Mouse (Mus musculus) cerebellum, adult 18-20 months (tissue): ENCODE results near the gene 4930558K02Rik.

ENCODE experiments used
- DNase-seq, 2 experiments: peaks; one replicate each; pipeline ENCODE4 v3.0.0; 2021

4930558K02Rik gene

DNA sequence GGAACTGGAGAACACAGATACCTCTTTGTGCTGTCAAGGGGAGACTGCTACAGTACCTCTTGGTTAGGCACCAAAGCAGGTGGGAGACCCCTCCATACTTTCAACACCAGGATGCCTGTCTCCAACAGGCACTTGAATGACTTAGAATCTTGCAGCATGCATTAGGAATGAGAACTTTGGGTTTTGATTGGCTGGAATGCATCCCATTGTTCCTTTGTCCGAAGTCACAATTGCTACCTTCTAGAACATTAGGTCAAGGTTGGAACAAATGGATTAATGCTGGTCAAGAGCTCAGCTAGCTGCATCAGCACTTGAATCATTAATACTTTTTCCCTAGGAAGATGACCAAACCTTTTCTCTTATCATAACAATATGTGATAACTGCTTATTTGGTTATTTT is at the start of gene 4930558K02Rik:
Gene 4930558K02Rik (minus strand): TSS at position 101 of the 400 bp plus-strand sequence.
- no peak for DNase-seq

DNA sequence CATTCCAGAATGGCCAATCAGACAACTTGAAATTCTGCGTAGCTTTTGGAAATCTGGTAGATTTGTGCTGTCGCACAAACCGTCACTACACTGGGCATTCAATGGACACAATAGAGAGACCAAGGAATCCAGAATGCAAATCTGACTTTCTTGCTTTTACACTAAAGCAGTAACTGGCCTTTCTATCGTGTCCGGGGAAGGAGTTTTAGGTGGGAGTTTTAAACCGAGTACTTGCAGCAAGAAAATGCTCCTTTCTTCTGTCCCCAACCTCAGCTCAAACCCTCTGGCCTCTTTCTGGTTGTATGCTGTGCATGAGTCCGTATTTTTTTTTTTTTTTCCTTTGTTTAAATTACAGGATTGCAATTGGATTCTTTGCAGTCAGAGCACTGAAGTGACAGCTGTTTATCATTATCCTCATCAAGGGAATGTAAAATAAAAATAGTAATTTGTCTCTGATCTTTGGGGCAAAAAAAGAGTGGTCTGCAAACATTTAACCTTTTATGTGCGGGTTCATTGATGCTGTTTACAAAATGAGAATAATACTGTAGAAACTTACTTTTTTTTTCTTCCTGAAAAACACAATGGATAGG is 44.3 kb upstream of the 4930558K02Rik start:
- no peak for DNase-seq

DNA sequence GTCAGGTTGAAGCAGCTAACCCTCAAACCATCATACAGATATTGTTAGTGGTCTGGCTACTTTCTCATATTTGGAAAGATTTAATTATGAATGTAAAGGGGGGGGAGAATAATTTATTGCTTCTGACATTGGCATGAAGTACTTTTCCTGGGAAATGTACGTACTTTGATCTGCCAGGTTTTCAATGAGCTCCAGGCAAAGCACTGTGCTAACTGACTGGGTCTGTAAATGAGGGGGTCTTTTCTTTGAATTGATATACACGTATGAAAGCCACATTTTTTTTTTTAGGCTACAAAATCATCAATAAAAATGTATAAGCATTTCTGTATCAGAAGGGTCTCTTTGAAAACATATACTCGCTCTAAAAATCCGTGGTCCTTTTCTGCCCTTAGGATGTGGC is 41.3 kb upstream of the 4930558K02Rik start:
- no peak for DNase-seq

DNA sequence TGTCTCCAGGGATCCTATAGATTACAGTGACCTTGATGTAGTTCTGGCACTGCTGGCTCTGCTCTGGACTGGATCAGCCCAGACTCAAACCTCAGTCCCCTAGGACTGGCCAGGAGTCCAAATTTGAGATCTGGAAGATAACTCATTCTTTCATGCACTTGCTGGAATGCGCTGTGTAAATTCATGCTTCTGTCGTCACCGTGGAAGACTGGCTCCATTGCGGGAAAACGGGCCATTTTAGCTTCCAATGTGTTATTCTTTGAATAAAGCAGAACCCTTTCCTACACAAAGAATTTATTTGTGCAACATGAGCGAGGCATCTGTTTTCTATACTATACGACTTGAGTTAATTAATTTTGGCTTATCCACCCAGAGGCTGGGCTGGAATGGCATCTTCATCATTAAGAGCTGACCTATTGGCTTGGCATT is 40.9 kb upstream of the 4930558K02Rik start:
- DNase-seq = no peak

DNA sequence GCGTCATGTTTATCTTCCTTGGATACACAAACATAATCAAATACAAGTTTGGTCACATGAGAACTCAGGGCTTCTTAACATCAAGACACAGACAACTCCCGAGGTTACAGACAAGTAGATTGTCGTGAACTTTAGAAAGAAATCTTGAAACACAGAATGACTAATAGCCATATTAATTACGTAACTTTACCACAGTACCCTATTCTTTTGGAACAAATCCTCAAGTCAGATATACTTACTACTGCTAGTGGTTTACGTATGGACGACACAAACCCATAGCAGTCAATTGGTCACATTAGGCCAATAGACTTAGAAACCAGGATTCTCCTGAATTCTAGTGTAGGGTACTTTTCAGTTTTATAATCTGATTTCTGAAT is 39.2 kb upstream of the 4930558K02Rik start:
- DNase-seq = no peak

DNA sequence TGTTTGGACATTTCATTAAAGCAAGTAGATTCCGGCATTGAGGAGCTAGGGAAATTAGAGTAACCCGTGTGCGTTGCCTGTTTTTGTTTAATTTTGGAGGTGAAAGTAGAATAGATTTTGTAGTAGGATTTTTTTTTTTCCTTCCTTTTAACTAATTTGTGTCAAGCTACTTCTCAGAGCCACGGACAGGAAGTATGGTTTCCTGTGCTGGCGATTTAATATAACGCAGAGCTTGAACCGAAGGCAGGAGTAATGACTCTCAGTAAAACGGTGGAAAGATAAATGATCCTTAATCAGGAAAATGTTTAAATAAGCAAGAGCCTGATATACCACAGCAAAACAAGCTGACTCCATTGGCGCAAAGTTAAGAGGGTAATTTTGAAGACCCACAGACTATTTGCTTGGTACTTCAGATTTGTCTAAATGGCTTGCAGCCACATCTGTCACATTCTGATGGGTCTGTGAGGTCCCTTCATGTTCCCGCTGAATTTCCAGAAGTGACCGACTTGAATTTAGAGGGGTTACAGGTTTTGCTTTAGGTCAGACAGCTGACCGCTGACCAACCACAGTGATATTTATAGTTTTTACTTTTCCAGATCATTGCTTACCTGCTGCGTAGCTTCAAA is 38.7 kb upstream of the 4930558K02Rik start:
- DNase-seq = no peak

DNA sequence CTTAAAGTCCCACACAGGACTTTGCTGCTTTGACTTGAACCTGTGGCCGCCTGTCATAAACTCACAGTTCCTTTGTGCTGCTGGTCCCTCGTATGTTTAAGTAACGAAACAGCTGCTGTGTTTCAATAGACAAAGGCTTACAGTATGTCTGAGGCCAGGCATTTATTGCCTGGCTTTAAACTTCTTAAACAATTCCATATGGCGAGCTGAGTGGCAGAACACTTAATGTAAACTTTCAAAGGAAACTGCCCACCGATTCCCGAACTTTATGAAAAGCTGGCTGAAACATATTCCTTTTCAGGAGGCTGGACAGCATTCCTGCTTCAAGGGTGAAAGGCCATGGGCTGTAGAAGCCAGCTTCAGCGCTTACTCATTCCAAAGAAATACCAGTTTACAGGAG is 37.5 kb upstream of the 4930558K02Rik start:
- no peak for DNase-seq

DNA sequence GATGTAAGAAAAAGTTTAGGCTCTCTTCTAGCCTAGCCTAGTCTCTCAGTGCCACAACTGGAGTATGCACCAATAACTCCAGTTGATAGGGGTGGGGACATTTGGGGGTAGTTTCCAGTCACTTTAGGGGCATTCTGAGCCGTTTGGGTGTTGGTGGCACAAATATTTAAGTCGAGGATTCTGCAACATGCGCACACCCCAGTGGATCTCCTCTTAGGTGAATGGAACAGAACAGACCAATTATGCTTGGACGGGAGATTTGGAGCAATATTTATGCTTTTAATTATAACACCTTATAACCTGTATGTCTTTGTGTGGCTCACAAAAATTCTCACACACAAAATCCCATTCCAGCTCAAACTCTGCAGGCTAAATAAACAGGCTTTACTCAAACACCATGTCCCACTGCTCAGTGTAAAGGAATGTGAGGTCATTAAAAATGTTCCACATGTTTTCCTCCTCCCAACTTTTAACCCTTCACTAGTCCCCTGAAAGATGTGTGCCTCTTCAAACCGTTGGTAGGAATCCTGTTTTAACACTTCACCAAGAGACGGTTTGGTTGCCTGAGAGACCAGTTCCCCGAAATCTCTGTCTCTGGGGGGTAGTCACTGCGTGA is 35.9 kb upstream of the 4930558K02Rik start:
- DNase-seq = no peak

DNA sequence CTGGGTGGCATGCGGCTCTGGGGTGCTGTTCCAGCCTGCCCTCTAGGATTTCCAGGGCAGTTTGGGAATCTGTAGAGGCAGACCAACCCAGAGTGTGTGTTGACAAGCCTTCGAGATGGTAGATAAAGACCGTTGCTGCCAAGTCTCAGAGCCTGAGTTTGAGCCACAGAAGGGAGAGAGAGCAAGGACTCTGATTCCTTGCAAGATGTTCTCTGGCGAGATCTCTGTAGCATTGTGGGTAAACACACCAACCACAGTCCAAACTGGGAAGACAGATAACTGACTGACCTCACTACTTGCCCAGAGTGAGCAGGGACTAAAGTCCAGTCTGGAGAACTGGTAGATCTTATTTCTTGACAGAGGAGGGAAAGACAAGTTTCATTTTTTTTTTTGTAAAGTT is 34.1 kb upstream of the 4930558K02Rik start:
- DNase-seq = no peak

DNA sequence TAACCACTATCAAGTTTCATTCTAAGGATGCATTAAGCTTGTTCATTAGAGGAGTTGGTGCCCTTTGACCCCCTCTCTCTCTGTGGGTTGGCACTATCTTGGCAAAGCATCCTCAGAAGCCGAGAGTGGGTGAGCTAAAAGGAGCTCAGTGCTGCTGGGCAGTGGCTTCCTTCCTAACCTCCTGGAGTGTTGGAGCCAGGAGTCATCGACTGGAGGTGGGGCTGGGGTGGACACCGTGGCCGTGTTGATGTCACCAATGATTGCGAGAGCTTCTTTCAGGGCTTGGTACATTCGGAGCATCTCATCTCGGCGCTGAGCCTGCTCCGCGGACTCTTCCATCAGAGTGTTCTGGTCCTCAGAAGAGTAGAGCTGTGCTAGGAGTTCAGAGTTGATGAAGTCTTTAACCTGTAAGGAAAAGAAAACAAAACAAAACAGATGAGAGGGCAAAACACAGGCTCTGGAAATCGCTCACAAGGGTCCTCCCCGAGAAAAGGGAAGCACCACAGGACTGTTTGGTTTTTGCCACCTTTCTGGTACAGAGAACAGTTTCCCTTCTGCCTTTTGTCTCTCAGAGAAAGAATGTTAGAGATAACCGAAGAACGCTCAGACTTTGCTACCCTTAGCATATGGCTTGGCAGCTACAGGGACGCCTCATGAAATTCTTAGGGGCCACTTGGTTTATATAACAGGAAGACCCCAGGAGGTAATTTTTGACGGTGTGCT is 32.2 kb upstream of the 4930558K02Rik start:
- no peak for DNase-seq

DNA sequence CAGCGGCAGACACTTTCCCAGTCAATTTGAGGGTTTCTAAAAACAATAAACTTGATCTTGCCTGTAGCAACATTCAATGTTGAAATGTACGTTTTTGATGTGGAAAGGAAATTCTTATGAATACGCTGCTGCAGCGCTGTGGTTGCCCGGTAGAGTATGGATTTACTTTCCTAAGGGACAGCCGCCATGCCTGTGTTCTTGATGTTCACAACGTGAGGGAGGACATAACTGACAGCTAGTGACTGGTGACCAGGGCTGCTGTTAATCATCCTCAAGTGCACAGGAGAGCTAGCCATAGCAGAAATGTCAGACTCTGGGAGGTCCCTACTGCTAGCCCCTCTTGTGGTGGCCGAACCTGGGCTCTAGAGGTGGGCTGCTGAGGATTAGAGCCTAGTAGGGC is 29.6 kb upstream of the 4930558K02Rik start:
- no peak for DNase-seq

DNA sequence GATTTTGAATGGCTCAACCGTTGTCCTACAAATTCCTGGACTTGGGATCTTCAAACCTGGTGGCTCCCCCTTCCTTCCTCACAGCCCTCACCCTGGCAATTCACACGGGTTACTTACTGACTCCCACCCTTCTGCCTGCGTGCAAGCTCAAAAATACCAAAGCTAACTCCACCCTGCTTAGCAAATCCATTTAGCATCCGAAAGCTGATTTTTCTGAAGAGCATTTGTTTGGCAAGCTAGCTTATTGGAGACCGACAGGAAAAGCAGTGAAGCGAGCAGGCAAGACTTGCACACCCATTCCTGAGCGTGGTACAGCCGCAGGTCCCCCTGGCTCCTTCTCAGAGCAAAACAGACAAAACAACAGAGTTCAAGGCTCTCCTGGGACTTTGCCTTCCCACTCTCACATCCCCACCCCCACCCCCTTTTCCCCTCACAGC is 29.2 kb upstream of the 4930558K02Rik start:
- no peak for DNase-seq

DNA sequence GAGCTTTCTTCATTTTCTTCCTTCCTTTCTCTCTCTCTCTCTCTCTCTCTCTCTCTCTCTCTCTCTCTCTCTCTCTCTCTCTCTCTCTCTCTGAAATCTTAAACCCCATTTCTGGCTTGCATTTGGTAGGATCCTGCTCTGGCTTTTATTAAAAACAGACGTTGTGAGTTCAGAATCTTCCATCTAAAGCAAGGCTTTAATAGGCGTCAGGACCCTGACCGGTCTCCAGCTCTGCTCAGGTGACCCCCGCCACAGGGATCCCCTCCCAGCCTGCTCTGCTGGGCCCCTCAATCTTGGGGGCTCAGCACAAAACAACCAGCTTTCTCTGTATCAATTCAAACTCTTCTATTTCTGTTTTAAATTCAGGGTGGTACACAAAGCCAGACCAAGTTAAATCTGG is 28.8 kb upstream of the 4930558K02Rik start:
- no peak for DNase-seq

DNA sequence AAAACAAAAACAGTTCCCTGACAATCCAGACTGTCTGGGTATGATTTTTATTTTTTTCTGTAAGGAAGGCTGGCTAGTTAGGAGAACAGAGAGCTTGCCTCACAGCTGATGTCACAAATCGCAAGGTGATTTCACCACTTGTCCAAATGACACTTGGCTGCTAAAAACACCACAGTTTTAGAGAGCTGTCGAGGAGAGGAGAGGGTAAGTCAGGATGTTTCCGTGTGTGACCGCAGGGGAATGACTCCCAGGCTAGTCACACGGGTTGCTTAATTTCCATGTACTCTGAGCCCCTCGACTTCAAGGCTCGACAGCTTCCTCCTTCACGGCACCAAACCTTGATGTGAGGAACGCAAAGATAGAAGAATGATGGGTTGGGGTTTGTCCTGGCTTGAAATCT is 26.7 kb upstream of the 4930558K02Rik start:
- no peak for DNase-seq

DNA sequence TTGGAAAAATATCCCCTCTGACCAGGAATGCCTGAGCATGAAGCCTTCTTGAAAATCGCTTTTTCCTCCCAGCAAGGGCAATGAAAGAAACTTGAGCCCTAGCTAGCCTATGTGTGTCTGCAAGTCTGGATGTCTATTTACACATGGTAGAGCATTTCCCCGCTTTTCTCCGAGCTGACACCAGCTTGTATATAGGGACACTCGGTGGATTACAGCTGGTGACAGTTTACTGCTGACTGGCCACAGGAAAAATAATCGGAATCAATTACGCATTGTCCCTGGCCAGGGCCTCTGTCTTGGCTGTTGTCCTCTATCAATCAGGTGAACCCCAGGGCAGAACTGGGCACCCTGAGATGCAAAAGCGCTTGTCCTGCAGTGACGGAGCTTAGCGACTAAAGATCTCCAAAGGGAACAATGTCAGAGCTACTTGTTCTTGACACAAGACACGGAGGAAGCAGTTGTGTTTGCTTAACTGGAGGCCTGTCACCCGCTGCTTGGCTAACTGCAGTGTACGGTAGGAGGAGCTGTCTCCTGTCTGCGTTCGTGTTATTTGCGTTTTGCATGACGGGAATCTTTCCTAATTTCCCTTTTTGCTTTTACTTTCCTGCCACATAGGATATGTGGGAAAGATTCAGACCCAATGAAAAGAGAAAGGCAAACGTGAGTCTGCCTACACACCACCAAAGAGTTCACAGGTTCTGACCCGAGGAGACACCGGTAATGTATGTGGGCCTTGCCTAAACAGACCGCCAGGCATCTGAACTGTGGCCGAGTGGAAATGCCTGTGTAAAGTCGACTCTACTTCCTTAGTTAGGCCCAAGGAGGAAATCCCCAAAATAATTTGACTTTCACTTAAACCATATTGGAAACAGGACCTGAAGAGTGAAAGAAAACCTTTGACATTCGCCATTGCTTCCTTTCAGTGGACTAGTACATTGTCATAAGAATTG is 25.7 kb upstream of the 4930558K02Rik start:
- no peak for DNase-seq

DNA sequence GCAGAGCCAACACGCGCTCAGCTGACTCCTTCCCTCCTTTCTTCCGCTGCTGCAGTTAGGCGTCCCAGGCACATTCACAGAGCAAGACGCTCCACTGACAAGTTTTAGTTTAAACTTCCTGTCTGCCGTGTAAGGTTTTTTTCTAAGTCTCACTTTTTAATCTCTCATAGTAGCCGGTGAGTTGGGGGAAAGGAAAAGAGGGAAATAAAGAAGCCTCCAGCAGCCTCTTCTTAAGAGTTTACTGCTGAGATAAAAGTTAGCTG is 25.0 kb upstream of the 4930558K02Rik start:
- DNase-seq = no peak

DNA sequence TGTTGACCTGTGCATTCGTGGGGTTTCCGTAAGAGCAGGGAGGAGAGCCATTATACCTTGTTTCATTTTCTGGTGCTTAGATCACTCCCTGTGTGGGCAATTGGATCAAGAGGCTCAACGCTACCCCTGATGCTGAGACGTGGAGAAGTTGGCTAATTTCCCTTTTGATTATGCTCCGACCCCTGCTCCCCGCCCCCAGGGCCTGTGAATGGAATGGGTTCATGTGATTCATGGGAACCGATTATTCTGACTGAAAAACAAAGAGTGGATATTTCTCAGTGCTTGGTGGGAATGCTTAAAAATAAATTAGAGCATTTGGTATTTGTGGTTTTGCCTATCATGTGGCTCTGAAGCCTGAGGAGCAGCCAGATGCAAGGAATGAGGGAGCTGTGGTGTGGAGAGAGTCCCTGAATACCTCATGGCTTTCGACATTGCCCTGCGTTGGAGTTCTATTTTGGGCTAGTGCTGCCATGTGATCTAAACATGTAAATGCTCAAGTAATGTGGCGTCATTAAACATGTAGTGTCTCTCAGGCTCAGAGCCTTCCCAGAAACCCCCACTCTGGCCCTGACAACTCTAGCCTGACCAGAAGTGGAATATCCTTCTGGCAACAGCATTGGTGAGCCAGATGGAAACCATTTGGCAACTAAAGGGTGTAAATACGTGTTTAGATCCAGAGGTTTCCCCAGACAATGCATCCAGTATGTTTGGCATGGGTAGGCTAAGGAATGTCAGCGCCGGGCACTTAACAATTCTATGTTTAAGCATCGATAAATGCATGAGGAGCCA is 24.5 kb upstream of the 4930558K02Rik start:
- DNase-seq = no peak

DNA sequence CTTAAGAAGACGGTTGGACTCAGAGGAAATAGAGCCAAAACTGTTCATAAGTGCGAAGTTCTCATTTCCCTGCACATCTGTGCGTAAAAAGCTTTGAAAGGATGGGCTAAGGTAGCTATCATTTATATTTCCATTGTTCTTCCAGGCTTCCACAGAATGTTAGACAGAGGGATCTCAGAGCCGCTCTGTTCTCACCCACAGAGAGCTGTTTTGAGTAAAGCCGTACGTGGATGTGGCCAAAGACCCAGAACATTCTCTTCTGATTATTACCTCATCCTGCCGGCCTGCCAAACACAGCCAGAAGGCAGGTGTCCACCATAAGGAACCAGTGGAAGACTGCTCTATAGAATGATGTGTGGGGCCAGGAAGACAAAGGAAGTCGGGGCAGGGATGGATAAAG is 21.9 kb upstream of the 4930558K02Rik start:
- DNase-seq = peak; percentile 50 to 54

DNA sequence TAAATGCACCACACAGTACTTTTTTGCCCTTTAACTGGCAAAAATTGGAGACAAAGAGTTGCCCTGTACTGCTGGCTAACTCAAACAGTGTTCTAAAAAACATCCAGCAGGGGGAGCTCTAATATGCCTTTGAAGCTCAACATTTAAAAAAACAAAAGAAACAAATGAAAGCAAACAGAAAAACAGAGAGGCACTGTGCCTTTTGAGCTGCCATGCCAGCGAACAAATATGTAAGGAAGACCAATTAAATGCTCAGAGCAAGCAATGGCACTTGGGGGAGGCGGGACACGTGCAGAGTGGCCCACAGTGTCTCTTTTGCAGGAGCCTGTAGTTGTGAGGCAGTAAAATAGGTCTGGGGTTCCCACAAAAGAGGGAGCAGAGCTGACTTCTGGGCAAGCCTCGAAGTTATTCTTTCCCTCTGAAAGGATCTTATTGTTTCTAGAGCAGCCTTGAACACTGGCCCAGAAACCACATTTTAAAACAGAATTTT is 20.5 kb upstream of the 4930558K02Rik start:
- DNase-seq = peak; percentile 38 to 51

DNA sequence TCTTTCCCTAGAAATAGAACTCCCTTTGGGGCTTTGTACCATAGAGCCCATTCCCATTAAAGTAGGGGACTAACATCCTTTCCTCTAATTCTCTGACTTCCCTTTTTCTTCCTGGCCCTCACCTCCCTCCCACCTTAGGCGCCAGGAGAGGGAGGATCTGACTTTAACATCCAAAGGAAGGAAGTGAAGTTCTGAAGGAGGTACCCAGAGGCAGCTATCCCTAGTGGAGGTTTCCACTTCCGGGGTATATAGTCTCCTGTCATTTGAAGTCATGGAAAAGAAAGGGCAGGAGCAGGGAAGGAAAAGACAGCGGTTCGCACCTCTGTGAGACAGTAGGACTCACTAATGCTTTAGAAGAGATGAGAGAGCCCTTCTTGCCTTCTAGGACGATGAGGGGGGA is 19.9 kb upstream of the 4930558K02Rik start:
- DNase-seq = no peak

DNA sequence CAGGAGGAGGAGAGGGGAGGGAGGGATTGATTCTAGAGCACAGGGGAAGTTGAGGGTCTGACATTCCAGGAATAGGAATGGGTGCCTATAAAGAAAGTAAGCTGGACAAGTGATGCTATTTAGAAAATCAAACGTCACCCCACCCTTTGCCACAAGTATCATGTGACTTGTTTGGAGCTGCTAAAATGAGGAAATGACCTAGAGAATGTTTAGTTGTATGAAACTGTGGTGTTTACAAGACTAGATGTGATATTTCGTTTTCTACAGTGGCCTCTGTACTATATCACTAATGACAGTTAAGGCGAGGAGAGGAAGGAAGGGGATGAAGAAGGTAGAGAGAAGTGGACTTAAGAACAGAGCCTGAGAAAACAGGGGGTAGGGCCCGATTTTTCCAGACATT is 19.3 kb upstream of the 4930558K02Rik start:
- DNase-seq = no peak

DNA sequence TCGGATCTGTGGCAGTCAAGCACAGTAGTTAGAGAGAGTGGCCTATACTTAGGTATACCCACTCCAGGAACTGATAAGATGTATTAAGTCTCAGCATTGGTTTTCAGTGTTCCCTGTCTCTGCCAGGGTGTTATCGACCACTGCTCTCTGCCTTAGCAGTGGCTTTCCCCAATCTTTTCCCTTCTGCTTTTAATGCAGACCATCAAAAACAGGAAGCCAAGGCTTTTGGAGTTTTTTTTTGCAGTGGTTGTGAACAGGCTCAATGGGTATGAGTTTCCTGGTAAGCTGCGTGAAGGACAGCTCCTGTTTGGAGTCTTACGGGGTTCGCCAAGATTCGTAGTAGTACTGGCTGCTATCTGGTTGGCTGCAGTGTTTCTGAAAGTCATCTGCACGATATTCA is 13.0 kb upstream of the 4930558K02Rik start:
- DNase-seq = no peak
